ENCODE assay signal across 21 mouse cellular contexts in the genomic region with DNA sequence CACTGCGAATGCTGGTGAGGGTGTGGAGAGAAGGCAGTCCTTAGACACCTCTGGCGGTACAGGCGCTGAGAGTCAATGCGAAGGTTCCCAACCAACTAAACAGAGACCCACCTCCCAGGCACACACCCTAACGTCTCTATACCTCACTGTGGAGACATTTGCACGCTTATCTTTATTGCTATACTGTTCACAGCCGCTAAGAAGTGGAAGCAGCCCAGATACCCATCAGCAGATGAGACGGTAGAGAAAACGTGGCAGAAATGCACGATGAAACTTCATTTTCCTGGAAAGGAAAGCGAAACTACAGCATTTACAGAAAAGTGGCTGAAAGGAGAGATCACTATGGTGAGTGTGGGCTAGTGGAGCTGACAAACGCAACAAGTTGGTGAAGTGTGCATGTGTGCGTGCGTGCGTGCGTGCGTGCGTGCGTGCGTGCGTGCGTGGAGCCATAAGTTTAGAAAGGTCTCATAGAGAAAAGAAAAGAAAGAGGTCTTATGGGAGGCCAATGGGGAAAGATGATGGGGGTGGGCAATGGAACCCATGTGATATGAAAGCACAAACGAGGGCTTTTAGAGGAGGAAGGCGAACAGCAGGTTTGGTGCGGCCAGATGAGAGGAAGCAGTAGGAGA. TPM values are rescaled to one million over a fixed set of nuclear protein-coding genes. Genes with fewer than 3 reads are reported as not detected.
DNase-seq lines count a peak whose midpoint lies in the region; ATAC-seq and TF ChIP-seq lines count a peak whose summit lies in the region.
"Had no signal": no experiment of that assay in that cellular context is flagged by ENCODE, and none has a peak within 500 bp of the region (broad histone marks: within the 10 kb centered on the region; RNA-seq: fewer than 3 reads in every experiment).

No protein-coding gene starts in this region.

- no peaks in the 10 kb centered on the region for H3K4me1 ChIP-seq in liver, embryonic 11.5 days (replicated peaks; ENCODE audit: control insufficient read depth, insufficient read depth, low read length)
- H3K4me1 ChIP-seq in G1E (ENCODE audit: insufficient read depth, low read depth, low read length) = peaks cover 75% of the 10 kb centered on the region
- peaks cover 11% of the 10 kb centered on the region; the same call in 1 of the 2 replicates for H3K4me1 ChIP-seq in liver, embryonic 13.5 days (replicated peaks)
- H3K4me1 ChIP-seq in intestine, postnatal 0 days (replicated peaks; ENCODE audit: control insufficient read depth, insufficient read depth, low read length) = no peaks in the 10 kb centered on the region
- H3K4me1 ChIP-seq: embryonic facial prominence, embryonic 12.5 days; forebrain, embryonic 15.5 days; hindbrain, embryonic 13.5 days had no signal

- peak; percentile 53; the same call in 1 of the 2 replicates for ATAC-seq in liver, embryonic 11.5 days (replicated peaks; ENCODE audit: low FRiP score)
- ATAC-seq in G1E (ENCODE audit: extremely low read depth, insufficient number of reproducible peaks, low FRiP score, poor library complexity, severe bottlenecking) = peak; percentile 71
- ATAC-seq in liver, embryonic 13.5 days (ENCODE audit: low read depth) = peak; percentile 65; the same call in 1 of the 2 replicates
- no peak for ATAC-seq in intestine, postnatal 0 days
- ATAC-seq: forebrain, embryonic 15.5 days; hindbrain, postnatal 0 days; intestine, embryonic 16.5 days had no signal

- DNase-seq in liver, embryonic 11.5 days (ENCODE audit: low spot score) = no peak
- DNase-seq in liver = no peak
- DNase-seq in CD4-positive helper T cell, adult 2 months (ENCODE audit: low read depth, low spot score) = peak; percentile 36
- peak; percentile 64 for DNase-seq in G1E (ENCODE audit: low spot score)
- no peak for DNase-seq in liver, embryonic 13.5 days
- no peak for DNase-seq in thymus, postnatal 0 days (ENCODE audit: low spot score)
- DNase-seq in adrenal gland, adult (ENCODE audit: inconsistent age in 2 of 2, low spot score in 1 of 2) = no peak
- DNase-seq: adrenal gland, postnatal 10 days; cerebellum, adult 11-12 months; cerebellum, adult 9-10 months; cerebellum, postnatal 25 days; gastrocnemius, postnatal 10 days; heart, postnatal 10 days; heart, postnatal 4 days had no signal

- H3K4me3 ChIP-seq in liver, embryonic 11.5 days (ENCODE audit: low read depth, low read length) = no peak overlapping the region
- H3K4me3 ChIP-seq in G1E (ENCODE audit: low read depth, low read length) = peak overlapping the region; percentile 67
- no peak overlapping the region for H3K4me3 ChIP-seq in liver, embryonic 13.5 days (replicated peaks)
- no peak overlapping the region for H3K4me3 ChIP-seq in intestine, postnatal 0 days (ENCODE audit: low read depth, low read length)
- H3K4me3 ChIP-seq: embryonic facial prominence, embryonic 12.5 days; forebrain, embryonic 15.5 days; heart, embryonic 10.5 days; hindbrain, embryonic 13.5 days had no signal

- H3K4me2 ChIP-seq in liver, embryonic 11.5 days = peak overlapping the region; percentile 4; the same call in 1 of the 2 replicates
- H3K4me2 ChIP-seq in liver, embryonic 13.5 days = 0 out of 2 replicates have a peak overlapping the region, but pooled peaks have one; percentile 19
- H3K4me2 ChIP-seq in intestine, postnatal 0 days (replicated peaks; ENCODE audit: low read depth) = no peak overlapping the region
- H3K4me2 ChIP-seq: embryonic facial prominence, embryonic 12.5 days; forebrain, embryonic 15.5 days; hindbrain, embryonic 13.5 days had no signal

- 72% methylated on average over 25 of the region's 25 CpGs for WGBS in liver, embryonic 11.5 days
- WGBS in liver, embryonic 13.5 days (ENCODE audit: insufficient replicate concordance) = 62% methylated on average over 25 of the region's 25 CpGs
- WGBS in intestine, postnatal 0 days = 77% methylated on average over 25 of the region's 25 CpGs

- no peak for TF ChIP-seq CTCF in G1E (IDR thresholded peaks at IDR 0.05; ENCODE audit: low read depth, low read length)
- TF ChIP-seq CTCF in intestine, postnatal 0 days (IDR thresholded peaks at IDR 0.05; ENCODE audit: low read depth) = no peak

- H3K9me3 ChIP-seq in liver, embryonic 11.5 days (ENCODE audit: control insufficient read depth, low read length) = no peaks in the 10 kb centered on the region
- no peaks in the 10 kb centered on the region for H3K9me3 ChIP-seq in G1E (replicated peaks)
- H3K9me3 ChIP-seq in liver, embryonic 13.5 days (replicated peaks) = no peaks in the 10 kb centered on the region
- no peaks in the 10 kb centered on the region for H3K9me3 ChIP-seq in intestine, postnatal 0 days (ENCODE audit: control insufficient read depth)
- H3K9me3 ChIP-seq: embryonic facial prominence, embryonic 12.5 days; forebrain, embryonic 15.5 days; heart, embryonic 10.5 days; hindbrain, embryonic 13.5 days had no signal

- H3K27me3 ChIP-seq in liver, embryonic 11.5 days (replicated peaks; ENCODE audit: control insufficient read depth, insufficient read depth, low read length) = no peaks in the 10 kb centered on the region
- no peaks in the 10 kb centered on the region for H3K27me3 ChIP-seq in G1E (ENCODE audit: insufficient read depth, low read length)
- H3K27me3 ChIP-seq in liver, embryonic 13.5 days = no peaks in the 10 kb centered on the region
- H3K27me3 ChIP-seq in intestine, postnatal 0 days (replicated peaks; ENCODE audit: control insufficient read depth, insufficient read depth, low read length) = no peaks in the 10 kb centered on the region
- H3K27me3 ChIP-seq: embryonic facial prominence, embryonic 12.5 days; forebrain, embryonic 15.5 days; hindbrain, embryonic 13.5 days had no signal

- no peak overlapping the region for H3K27ac ChIP-seq in liver, embryonic 11.5 days (ENCODE audit: low read depth, low read length)
- no peak overlapping the region for H3K27ac ChIP-seq in liver, embryonic 13.5 days
- no peak overlapping the region for H3K27ac ChIP-seq in intestine, postnatal 0 days (ENCODE audit: low read depth, low read length)
- H3K27ac ChIP-seq: embryonic facial prominence, embryonic 12.5 days; forebrain, embryonic 15.5 days; heart, embryonic 10.5 days; hindbrain, embryonic 13.5 days; hindbrain, postnatal 0 days had no signal

- H3K36me3 ChIP-seq in liver, embryonic 11.5 days (ENCODE audit: control insufficient read depth, insufficient read depth, low read length) = no peaks in the 10 kb centered on the region
- peaks cover 20% of the 10 kb centered on the region for H3K36me3 ChIP-seq in G1E (replicated peaks)
- H3K36me3 ChIP-seq in liver, embryonic 13.5 days = no peaks in the 10 kb centered on the region
- H3K36me3 ChIP-seq in intestine, postnatal 0 days (ENCODE audit: control insufficient read depth, insufficient read depth) = no peaks in the 10 kb centered on the region
- H3K36me3 ChIP-seq: embryonic facial prominence, embryonic 12.5 days; forebrain, embryonic 15.5 days; heart, embryonic 10.5 days; hindbrain, embryonic 13.5 days had no signal

- no peak overlapping the region for H3K9ac ChIP-seq in liver, embryonic 11.5 days (ENCODE audit: low read depth, low read length)
- no peak overlapping the region for H3K9ac ChIP-seq in liver, embryonic 13.5 days
- no peak overlapping the region for H3K9ac ChIP-seq in intestine, postnatal 0 days (ENCODE audit: low read depth, low read length)
- H3K9ac ChIP-seq: embryonic facial prominence, embryonic 12.5 days; forebrain, embryonic 15.5 days; hindbrain, embryonic 13.5 days had no signal

RNA-seq across cellular contexts. Expression of gene Sf3b5, which starts 11.6 kb away (rescaled TPM):
- 48.0 and 50.1 TPM in 2 replicates for polyA plus RNA-seq in liver, embryonic 11.5 days (2014; fragmentation: Nextera tagmentation; extraction: Ambion mirVana)
- total RNA-seq in G1E (2014; fragmentation: Nextera tagmentation) (11.0 and 14.5 TPM in 2 replicates), G1E (2017) (18.4 and 24.3 TPM in 2 replicates)
- polyA plus RNA-seq in G1E (2012) = 98.6 and 112 TPM in 2 replicates
- polyA plus RNA-seq in liver, embryonic 13.5 days (2015; fragmentation: Nextera tagmentation; extraction: Ambion mirVana) = 26.0 and 28.3 TPM in 2 replicates
- polyA plus RNA-seq in thymus, postnatal 0 days (2015; fragmentation: Nextera tagmentation; extraction: Ambion mirVana) = 45.6 and 47.3 TPM in 2 replicates
- polyA plus RNA-seq in intestine, postnatal 0 days (2015; fragmentation: Nextera tagmentation; extraction: Ambion mirVana) = 22.6 and 23.0 TPM in 2 replicates

RNA-seq across cellular contexts. Expression of gene Stx11, which starts 29.4 kb away (rescaled TPM):
- polyA plus RNA-seq in liver, embryonic 11.5 days (2014; fragmentation: Nextera tagmentation; extraction: Ambion mirVana) = 12.6 and 14.9 TPM in 2 replicates
- total RNA-seq in G1E (2014; fragmentation: Nextera tagmentation) = 34.3 and 40.0 TPM in 2 replicates
- 25.4 and 28.4 TPM in 2 replicates for total RNA-seq in G1E (2017)
- polyA plus RNA-seq in G1E (2012) = 13.3 and 13.8 TPM in 2 replicates
- 12.5 and 13.6 TPM in 2 replicates for polyA plus RNA-seq in liver, embryonic 13.5 days (2015; fragmentation: Nextera tagmentation; extraction: Ambion mirVana)
- polyA plus RNA-seq in thymus, postnatal 0 days (2015; fragmentation: Nextera tagmentation; extraction: Ambion mirVana) = 20.6 and 21.9 TPM in 2 replicates
- polyA plus RNA-seq in intestine, postnatal 0 days (2015; fragmentation: Nextera tagmentation; extraction: Ambion mirVana) = 0.67 and 1.0 TPM in 2 replicates

Comparison
In these comparisons a context has a peak if more than half of its experiments do, and no peak if none do; other contexts are left out.
1. DNase-seq: peak in CD4-positive helper T cell, adult 2 months (single experiment) and G1E (single experiment); none in liver, embryonic 11.5 days (single experiment), liver (single experiment), liver, embryonic 13.5 days (single experiment), thymus, postnatal 0 days (single experiment) and adrenal gland, adult (0 of 2).